Mouse (Mus musculus): ENCODE results near the gene Car9.
"Not testable (repeated sequence)": the region's sequence is repeated elsewhere in the genome, so short reads cannot be mapped to it uniquely, and the experiment has no call there.

Car9 gene

DNA sequence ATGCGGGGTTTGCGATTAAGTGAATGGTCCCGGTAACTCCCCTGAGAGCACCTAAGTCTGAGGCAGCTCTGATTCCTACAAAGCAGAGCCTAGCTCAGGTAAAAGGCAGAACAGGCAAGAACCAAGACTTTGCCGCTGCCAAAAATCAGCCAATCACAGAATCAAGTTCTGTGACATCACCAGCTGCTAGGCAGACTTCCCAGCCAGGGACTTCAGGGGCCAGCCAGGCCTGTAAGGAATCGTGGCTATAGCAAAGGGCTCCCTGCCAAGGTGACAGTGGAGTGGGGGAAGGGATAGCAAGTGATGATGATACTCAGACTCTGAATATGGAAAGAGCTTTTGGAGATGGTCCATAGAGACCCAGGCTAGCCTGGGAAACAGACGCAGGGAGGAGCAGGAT, 13.2 kb downstream of the Car9 start:
- peak; percentile 47 to 81 for DNase-seq (ENCODE audit: low read depth in 1 of 2, low spot score in 2 of 2)

DNA sequence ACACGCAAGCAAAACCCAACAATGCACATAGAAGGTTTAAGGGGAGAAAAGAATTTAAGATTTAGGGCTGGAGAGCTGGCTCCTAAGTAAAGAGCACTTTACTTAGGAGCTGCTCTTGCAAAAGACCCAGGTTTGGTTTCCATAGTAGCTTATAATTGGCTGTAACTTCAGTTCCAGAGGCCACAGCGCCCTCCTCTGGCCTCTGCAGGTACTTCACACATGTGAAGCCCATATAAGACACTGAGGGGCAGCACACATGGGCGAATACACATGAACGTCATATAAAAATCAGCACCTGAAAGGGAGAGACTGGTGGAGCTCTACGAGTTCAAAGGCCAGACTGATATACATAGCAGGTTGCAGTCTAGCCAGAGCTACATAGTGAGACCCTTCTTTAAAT, 21.1 kb downstream of the Car9 start:
- no peak for DNase-seq (ENCODE audit: low read depth in 1 of 2, low spot score in 2 of 2)

DNA sequence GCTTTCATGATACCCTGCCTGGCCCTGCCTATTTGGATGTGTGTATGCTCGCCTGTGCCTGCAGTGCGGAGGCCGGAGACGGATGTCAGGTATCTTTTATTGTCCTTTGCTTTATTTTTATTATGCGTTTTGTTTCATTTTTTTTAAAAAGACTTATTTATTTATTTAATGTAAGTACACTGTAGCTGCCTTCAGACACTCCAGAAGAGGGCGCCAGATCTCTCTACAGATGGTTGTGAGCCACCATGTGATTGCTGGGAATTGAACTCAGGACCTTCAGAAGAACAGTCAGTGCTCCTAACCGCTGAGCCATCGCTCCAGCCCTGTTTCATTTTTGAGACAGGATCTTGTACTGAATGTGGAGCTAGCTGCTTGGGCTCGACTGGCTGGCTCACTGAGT, 21.7 kb downstream of the Car9 start:
- no peak for DNase-seq (ENCODE audit: low read depth in 1 of 2, low spot score in 2 of 2)

DNA sequence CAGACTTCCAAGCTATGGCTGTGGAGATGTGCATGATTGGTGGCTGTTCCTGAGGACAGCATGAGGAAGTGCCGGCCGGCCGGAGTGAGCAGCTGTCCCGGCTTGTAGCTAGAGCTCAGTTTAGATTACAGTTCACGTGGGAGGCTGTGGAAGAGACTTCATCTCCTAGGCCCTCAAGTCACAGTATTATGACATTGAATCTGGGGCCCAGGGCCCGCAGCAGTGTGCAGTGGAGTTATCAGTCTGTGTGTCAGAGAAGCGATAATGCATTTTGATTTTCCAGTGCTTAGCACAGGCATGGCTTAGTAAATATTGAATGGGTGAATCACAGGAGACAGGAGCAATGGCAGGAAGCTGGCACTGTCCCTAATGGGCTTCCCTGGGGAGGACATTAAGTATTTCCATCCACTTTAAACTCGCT, 23.3 kb downstream of the Car9 start:
- no peak for DNase-seq (ENCODE audit: low read depth in 1 of 2, low spot score in 2 of 2)

DNA sequence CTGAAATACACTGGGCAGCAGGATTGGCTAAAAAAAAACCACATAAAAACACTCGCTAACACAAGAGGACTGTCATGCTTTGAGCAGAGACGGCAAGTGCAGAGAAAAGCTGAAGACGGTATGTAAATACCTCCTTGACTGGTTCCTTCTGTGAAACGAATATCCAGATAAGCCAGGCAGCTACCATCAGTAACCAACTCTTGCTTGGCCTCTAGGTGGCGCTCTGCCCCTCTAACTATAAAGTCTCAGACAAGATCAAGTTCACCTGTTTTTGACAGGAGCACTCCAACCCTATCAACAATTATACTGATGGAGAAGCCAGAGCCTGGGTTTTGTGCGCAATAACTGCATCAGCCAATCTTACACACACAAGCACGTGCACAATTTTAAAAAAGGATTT, 23.8 kb downstream of the Car9 start:
- peak in 1 of 2 experiments; percentile 57 for DNase-seq (ENCODE audit: low read depth in 1 of 2, low spot score in 2 of 2)

DNA sequence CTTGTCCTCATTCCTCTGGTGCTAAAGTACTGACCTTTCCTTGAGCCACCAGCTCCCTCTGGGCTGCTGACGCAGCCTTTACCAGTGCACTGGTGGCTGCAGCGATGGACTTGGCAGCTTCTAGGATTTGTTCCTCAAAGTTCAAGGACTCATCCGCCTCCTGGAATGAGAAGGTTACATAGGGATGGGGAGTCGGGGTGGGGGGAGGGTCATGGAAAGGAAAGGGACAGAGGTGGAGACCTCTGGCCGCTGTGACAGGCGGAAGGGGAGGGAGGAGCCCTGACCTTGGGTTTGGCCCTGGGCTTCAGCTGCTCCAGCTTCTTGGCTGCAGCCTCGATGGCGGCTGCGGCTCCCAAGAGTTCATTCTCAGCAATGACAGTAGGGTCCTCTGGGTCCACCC, 26.5 kb downstream of the Car9 start:
- no peak for DNase-seq (ENCODE audit: low read depth in 1 of 2, low spot score in 2 of 2)

DNA sequence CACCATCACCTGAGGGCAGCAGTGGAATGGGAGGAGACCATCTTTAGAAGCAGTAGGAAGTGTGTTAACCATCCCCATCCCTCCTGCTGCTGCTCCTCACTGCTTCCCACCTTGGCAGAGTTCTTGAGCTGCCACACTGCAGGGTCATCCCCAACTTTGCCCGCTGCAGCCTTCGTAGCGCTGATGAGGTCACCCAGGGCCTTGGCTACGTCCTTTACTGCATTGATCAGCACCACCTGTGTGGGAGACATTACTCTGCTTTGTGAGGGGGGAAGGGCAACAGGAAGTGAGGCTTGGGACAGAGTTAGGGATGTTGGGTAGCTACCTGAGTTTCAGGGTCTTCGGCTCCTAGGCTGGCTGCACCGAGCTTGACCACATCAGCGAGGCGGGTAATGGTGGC, 28.9 kb downstream of the Car9 start:
- no peak for DNase-seq (ENCODE audit: low read depth in 1 of 2, low spot score in 2 of 2)

DNA sequence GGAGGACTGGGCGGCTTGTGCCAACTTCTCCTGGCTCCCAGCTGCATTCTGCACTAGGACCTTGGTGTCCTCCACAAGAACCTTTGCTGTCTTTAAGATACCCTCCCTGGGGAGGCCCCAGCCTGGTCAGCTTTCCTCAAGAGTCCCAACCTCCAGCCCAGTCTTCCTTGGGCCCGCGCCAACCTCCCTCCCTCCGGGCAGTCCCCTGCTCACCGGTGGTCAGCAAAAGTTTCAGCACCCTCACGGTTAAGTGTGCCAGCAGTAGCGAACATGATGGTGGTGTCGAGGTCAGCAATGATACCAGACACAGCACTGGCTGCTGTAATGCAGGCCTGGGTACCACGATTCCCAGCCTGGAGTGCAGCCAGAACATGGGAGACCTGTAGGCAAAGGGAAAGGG, 29.3 kb downstream of the Car9 start:
- DNase-seq (ENCODE audit: low read depth in 1 of 2, low spot score in 2 of 2) = no peak

DNA sequence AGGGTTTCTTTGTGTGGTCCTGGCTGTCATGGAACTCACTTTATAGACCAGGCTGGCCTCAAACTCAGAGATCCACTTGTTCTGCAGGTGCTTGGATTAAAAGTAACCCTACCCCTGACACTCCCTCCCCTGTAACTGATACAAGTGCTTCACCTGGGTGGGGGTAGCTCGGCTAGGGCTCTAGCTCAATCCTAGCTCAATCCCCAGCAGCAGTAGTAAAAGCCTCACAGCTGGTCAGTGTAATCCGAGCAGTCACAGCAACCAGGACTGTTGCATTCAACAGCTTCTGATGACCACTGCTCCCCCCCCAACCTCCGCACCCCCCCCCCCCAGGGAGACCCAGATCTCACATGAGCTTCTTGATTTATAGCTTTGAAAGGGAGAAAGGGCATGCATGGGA, 35.3 kb downstream of the Car9 start:
- no peak for DNase-seq (ENCODE audit: low read depth in 1 of 2, low spot score in 2 of 2)

DNA sequence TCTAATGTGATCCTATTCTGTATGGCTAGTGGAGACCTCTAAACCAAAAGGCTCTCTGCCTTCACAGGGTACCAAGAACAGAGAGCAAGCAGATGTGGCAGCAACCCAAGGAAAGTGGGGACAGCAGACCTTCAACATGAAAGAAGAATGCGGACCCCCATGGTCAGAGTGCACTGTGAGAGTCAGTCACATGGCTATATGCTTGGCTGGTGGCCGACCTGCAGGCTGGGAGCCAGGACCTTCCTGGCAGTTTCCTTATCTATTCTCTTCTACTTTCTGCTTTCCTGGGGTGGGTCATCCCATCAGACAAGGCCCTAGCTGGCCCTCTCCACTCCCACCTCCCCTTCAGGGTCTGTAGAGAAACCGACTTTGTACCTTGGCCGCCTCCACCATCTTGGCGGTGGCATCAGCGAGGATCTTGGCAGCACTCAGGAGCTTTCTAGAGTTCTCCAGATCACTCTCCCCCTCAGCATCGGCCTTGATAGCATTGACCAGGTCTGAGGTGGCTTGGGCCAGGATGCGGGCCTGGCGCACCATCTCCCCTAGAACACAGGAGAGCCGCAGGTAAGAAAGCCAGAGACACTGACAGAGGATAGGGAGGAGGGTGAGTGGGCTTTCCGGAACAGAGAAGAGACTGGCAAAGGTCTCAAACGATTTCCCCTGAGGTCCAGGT, 39.7 kb downstream of the Car9 start:
- DNase-seq (ENCODE audit: low read depth in 1 of 2, low spot score in 2 of 2) = no peak

DNA sequence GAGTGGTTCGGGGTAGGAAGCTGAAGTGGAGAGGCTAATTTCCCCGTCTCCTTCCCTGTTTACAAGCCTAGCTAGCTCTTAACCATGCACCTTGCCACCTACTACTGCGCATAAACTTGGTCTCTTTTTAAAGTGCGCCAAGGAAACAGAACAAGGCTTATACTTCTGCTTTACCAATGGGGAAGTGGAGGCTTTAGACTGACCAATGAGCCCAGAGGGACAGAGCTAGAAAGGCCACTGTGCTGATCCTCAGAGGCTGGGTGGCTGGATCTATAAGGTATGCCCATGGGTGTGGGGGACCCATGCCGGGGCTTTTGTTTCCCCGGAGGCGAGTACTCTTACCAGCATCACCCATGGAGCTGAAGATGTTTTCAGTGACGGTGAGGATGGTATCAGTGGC, 40.4 kb downstream of the Car9 start:
- no peak for DNase-seq (ENCODE audit: low read depth in 1 of 2, low spot score in 2 of 2)

DNA sequence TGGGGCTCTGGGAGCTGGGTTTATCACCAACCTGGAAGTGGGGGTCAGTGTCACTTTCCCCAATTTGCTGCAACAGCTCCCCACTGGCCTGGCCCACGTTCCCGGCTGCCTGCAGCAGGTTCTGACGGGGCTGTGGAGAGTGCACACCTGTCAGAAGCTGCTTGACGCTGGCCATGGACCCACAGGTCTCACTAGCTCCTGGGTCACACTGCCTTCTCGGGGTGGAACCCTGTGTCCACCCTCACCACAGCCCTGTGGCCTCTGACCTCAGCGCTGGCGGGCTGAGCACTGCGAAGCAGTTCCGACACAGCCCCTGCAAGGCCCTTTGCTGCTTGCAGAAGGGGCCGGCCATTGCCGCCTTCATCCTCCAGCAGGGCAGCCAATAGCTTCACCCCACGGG, 42.3 kb downstream of the Car9 start:
- no peak for DNase-seq (ENCODE audit: low read depth in 1 of 2, low spot score in 2 of 2)

DNA sequence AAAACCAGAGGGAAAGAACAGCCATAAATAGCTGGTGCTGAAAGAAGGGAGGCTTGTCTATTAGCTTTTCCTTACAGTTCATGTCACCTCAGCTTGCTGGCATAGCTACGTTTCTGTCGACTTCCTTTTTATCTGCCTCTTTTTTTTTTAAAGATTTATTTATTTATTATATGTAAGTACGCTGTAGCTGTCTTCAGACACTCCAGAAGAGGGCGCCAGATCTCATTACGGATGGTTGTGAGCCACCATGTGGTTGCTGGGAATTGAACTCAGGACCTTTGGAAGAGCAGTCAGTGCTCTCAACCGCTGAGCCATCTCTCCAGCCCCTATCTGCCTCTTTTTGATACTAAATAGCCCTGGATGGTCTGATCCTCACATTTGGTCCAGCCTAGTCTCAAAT, 45.1 kb downstream of the Car9 start:
- not testable (repeated sequence) for DNase-seq (ENCODE audit: low read depth in 1 of 2, low spot score in 2 of 2)

DNA sequence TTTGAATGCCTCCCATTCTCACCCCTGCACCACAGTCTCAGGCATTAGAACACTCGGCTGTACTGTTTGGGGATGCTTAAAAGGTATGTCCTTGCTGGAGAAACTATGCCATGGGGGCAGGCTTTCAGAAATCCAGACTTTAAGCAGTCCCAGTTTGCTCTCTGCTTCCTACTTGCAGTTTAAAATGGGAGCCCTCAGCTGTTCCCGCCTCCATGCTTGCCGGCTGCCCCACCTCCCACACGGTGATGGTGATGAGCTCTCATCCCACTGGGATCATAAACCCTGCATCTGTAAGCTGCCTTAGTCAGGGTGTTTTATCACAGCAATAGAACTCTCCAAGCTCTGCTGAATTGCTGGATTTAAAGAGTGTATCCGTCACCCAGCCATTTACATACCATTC, 45.7 kb downstream of the Car9 start:
- DNase-seq (ENCODE audit: low read depth in 1 of 2, low spot score in 2 of 2) = no peak

DNA sequence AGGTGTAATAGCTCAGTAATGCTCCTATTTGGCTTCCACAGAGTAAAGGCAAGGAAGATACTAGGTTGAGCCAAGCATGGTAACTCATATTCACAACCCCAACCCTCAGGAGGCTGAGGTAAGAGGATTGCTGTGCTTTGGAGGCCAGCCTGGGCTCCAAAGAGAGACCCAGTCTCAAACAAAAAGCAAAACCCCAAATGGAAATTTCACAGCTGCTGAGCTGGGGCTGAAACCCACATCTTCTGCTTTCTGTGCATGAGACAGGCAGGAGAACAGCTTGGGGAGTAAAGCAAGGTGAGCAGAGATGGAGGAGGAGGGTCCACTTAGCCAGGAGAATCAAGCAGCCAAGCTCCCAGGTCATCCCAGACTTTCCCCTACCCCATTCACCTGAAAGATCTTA, 47.1 kb downstream of the Car9 start:
- no peak for DNase-seq (ENCODE audit: low read depth in 1 of 2, low spot score in 2 of 2)

DNA sequence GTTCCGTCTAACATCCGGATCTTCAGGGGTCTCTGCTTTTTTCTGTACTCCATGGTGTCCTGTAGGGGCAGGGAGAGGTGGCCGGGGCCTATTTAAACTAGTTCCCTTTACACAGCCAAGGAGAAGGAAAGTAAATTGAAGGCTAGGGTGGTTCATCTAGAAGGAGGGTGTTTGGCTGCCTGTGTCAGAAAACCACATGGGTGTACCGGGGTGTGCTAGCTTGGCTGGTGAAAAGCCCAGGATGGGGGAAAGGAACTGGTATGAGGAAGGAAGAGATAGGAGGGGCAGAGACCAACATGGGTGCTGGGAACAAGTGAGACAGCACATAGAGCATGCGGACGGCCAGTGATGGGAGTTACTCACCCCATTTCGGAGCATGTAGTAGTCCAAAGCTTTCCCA, 49.2 kb downstream of the Car9 start:
- peak in 1 of 2 experiments; percentile 35 for DNase-seq (ENCODE audit: low read depth in 1 of 2, low spot score in 2 of 2)

DNA sequence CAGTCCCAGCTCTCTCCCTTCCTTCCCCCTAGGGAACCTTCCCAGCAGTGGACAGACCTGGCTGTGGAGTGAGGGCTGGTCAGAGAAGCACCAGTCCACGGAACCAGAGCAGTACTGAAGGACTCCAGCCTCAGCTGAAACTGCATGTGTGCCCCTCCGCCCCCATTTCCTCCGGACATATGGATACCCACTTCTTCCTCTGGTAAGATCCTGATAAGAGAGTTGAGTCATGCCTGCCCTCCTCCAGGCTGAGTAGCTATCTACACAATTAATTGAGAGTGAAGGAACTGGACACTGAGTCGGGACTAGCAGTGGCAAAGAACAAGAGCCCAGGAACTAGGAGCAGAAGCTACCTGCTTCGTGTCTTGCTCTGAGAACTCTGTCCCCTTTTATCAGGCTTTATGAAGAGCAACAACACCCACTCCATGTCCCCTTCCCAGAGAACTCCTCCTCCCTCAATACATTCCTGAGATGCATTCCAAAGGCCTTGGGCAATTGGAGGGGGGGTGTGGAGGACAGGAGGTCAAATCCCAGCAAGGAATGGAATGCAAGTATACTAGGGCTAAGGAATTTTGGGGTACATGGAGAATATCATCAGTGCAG, 51.4 kb downstream of the Car9 start:
- no peak for DNase-seq (ENCODE audit: low read depth in 1 of 2, low spot score in 2 of 2)

DNA sequence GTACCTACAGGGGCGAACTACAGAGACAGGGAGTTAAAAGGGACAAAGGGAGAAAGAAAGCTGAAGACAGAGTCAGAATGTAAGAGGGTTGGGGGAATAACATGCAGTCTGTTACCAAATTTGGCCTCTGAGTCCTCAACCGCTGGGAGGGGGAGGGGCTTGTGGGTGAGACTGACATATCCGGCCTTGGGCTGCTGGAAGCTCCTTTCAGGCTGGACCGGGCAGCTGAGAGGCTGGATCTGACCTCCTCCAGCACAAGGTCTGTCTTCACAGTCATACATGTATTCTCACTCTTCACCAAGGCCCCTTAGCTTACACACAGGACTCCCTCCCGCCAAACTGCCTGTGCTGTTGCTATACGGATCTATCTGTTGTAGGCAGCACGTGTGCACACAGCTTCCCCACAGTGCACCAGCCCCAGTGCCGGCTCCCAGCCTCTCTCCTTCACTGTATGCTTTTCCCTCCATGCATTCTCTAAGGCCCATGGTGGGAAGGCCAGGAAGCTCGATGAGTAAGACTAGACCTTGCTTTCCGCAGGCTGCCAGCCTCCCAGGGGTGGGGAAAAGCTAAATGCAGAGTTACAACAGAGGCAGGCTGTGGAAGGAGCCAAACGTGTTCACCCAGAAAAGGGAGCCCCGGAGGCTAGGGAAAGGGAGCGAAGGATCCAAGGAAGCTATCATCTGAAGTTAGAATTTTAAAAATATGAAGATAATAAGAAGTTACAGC, 52.0 kb downstream of the Car9 start:
- no peak for DNase-seq (ENCODE audit: low read depth in 1 of 2, low spot score in 2 of 2)

DNA sequence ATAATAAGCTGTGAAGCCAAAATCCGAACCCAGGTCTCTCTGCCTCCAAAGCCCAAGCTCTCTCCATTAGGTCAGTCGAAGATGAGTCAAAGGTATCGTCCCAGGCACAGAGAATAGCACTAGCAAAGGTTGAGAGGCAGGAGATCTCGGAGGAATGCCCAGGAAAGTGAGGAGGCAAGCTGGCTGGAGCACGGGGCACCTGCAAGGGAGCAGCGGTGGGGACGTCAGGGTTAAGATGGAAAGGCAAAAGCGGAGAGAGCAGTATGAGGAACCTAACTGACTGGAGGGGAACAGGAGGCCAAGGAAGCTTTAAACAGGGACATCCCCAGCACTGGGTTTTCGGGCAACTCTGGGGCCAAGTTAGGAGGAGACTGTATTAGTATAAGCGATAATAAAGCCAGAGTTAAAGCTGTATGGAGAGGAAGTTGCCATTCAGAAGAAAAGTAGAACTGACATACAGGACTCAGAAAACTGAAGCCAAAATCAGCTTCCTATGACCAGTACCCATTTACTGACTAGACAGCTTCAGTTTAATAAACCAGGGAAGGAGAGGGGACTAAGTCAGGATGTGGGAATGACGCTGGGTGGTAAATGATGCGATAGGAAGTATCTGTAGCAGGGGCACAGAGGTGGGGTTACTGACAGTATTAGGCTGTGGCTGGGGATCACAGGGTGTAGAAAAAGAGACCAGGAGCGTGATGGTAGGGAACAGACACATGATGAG, 52.9 kb downstream of the Car9 start:
- no peak for DNase-seq (ENCODE audit: low read depth in 1 of 2, low spot score in 2 of 2)

DNA sequence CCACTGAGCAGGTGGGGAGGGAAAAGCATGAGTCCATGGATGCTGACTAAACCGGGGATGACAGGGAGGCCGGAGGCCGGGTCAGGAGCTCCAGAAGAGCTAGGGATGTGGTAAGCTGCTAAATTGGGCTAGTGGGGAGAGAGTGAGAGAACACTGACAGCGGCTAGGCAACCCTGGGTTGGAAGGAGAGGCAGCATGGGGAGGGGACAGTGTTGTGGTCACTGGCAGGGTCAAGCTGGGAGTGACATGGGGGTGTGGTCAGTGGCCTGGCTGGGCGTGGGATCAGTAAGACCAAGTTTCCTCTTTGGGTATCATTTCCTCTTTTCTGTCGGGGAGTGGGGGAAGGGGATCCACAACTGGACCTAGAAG, 53.5 kb downstream of the Car9 start:
- DNase-seq (ENCODE audit: low read depth in 1 of 2, low spot score in 2 of 2) = peak; percentile 70 to 84

DNA sequence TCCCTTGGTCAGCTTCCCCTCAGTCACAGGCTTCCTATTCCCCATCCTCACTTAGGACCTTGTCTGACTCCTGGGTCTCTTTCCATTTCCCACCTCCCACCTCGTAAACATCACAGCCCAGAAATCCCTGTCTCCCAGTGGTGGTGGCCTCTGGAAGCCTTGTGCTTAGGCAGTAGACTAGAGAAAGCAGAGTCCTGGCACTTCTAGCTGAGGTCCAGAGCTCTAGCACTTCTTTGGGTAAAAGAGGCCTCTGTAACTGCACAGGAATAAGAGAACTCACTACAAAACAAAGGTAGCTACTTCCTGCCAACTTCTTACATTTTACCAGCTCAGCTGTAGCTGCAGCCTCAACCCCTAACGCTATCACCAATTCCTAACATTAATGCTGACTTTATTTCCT, 54.2 kb downstream of the Car9 start:
- no peak for DNase-seq (ENCODE audit: low read depth in 1 of 2, low spot score in 2 of 2)

DNA sequence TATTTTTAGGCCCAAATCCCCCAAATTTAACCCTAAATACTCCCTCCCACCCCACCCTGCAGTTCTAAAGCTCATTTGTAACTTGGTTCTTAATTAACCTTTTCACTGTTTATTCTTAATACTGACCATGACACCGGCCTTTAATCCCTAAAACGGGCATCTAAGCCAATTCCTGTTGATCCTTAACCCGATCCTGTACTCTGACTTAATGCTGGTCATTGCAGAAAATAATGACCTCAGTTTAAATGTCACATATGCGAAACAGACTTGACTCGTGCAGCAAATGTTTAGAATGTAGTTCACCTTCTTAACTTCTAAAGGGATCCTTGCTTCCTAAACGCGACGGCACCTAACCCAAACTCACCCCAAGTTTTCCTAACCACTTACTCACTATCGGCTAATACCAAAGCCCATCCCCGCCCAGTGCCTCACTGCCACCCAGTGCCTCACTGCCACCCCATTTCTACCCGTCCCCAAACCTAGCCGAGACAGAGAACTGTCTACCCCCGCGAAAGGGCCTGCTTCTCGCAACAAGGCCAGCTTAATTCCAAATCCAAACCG, 54.8 kb downstream of the Car9 start:
- no peak for DNase-seq (ENCODE audit: low read depth in 1 of 2, low spot score in 2 of 2)

Measured in monocyte, adult 2 months (primary cell).